Mouse (Mus musculus) olfactory bulb, adult 2 months (tissue): ENCODE results near the gene Gper1.

Experiments used
- CTCF ChIP-seq: fragments of 200-500 bp; IDR thresholded peaks from 2 replicates; pipeline ENCODE4 v1.5.1; 2012; ENCODE audit warnings: low read depth, mild to moderate bottlenecking, low read length, moderate library complexity; ENCODE audit not compliant: insufficient read depth
- POLR2A ChIP-seq: fragments of 200-500 bp; IDR thresholded peaks from 2 replicates; pipeline ENCODE4 v1.6.1; 2012; ENCODE audit warnings: mild to moderate bottlenecking, low read depth, low read length, moderate library complexity; ENCODE audit not compliant: insufficient read depth

DNA sequence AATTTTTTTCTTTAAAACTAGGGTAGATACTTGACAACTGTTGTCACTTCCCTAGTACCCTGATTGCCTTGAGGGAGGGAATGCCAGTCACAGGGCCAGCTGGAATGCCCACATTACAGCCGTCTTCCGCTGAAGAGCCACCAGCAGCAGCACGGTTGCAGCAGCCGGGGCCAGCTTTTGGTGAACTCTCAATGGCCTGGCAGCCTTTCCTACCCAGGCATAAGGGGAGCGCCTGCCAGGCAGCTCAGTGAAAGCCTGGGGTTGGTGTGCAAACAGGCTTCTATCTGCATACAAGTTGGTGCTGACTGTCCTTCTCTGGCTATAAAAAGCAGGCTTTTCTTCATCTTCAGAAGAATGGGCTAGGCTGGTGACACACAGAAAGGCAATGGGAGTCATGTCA lies 17.5 kb downstream of the Gper1 start:
- TF ChIP-seq CTCF (no peak), POLR2A (no peak)
